Mouse (Mus musculus) ovary, postnatal 14 days (tissue): Measurements from ENCODE around the gene H2-DMb2.

Source experiments
- DNase-seq: peaks from one replicate; pipeline ENCODE4 v3.0.0; 2022; ENCODE audit warnings: low spot score

H2-DMb2 gene

GRCm38 (mm10) chr17:34143033-34143432 lies at the start of gene H2-DMb2:
TSS of gene H2-DMb2 (plus strand) at chr17:34143307.
- DNase-seq = no peak

DNA sequence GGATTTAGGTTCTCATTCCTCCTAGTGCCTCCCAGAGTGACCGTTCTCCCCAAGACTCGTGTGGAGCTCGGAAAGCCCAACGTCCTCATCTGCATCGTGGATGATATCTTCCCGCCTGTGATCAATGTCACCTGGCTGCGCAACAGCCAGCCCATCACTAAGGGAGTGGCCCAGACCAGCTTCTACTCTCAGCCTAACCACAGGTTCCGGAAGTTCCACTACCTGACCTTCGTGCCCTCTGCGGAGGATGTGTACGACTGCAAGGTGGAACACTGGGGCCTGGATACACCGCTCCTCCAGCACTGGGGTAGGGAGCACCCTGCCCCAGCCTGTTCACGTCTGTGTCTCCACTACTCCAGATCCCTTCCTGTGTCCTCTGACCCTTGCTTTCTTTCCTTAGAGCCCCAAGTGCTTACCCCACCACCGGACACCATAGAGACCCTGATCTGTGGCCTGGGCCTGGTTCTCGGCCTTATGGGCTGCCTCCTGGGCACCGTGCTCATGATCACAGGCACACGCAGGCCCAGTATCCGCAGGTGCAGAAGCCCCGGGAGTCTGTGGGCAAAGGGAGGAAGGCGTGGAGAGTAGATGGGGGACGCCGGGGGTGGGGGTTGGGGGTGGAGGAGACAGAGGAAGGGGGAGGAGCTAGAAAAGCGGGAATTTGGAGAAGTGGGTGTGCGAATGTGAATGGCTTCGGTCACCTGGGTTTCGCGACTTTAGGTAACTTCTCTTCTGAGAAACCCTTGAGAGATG lies 48.6 kb upstream of the H2-DMb2 start:
- no peak for DNase-seq

DNA sequence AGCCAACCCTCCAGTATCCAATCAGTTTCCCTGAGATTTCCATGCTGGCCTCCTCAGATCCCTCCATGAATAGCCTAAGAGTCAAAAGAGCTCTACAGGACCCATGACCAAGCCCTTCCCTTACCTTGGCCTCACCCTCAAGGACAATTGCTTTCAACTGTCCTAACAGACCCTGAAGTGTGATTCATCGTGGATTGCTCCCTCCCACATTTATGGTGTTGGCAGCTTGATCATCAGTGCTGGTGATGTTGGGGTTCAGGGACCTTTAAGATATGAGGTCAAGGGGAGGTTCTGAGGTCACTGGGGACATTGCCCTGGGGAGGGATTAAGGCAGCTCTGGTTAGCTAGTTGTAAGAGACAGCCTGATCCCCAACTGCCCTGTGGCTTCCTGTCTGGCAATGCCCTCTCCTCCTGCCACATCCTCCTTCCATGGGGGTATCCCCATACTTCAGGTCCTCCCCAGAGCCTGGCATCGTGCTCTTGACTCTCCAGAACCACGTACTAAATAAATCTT lies 46.6 kb upstream of the H2-DMb2 start:
- no peak for DNase-seq

- DNase-seq = no peak
These were observed 45.8 kb upstream of the H2-DMb2 start for GRCm38 (mm10) chr17:34097272-34097671.

- DNase-seq = no peak
These were observed 44.2 kb upstream of the H2-DMb2 start for GRCm38 (mm10) chr17:34098709-34099479.

- DNase-seq = no peak
These were observed 43.6 kb upstream of the H2-DMb2 start for GRCm38 (mm10) chr17:34099531-34099930.

DNA sequence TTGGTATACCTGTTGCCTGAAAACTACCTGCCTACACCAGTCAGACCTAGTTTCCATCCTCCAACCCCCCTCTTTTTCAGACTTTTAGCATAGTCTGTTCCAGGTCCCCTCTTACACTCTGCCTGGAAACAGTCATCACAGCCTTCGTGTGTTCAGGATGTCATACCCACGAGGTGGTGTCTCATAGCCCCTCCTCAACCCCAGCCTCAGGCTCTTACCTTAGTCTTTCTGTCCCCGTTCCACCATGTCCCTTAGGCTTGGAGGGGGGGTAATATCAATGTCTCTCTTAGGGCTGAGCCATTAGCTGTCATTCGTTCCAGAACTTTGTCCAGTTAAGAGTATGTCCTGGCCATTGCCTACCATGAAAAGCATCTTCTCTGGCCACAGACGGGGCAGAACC lies 41.9 kb upstream of the H2-DMb2 start:
- DNase-seq = no peak

DNA sequence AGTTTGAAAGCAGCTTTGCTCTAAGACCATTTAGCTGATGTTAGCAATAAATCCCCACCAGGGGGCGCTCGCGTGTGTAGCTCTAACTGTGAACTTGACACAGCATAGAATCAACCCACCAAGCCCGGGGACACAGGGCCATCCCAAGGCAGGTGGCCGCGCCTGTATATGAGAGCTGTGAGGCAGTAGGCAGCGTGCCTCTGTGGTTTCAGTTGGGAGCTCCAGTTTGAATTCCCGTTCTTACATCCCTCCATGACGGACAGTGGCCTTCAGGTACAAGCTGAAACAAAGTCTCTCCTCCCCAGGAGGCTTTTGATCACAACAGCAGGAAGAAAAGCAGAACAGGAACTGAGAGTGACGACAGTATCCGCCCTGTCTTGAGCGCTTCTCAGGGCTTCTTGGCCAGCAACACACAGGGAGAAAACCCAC lies 41.5 kb upstream of the H2-DMb2 start:
- peak; percentile 94 for DNase-seq

- DNase-seq = no peak
These were observed 40.3 kb upstream of the H2-DMb2 start for GRCm38 (mm10) chr17:34102831-34103230.

- DNase-seq = no peak
These were observed 38.3 kb upstream of the H2-DMb2 start for GRCm38 (mm10) chr17:34104804-34105203.

GRCm38 (mm10) chr17:34106555-34106954 lies 36.6 kb upstream of the H2-DMb2 start:
- no peak for DNase-seq

DNA sequence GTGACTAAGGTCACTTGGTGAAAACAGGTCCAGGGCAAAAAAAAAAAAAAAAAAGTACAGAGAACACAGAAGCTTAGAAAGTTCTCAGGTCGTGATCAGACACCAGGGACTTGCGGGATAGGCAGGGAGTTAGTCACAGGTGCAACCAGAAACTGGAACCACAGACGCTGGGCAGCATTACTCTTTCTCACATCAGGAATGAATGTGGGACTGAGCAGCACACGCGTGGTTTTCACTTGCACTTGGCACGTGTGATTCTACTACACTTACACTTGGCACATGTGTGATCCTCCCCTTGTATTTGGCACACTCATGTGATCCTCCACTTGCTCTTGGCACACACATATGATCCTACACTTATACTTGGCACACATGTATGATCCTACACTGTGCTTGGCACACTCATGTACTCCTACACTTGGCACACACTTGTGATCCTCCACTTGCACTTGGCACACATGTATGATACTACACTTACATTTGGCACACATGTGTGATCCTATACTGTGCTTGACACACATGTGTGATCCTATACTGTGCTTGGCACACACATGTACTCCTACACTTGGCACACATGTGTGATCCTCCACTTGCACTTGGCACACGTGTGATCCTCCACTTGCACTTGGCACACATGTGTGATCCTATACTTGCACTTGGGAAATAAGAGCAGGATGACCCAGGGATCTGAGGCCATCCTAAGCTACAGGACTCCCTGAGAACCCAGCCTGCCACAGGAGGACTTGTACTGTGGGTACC lies 35.8 kb upstream of the H2-DMb2 start:
- no peak for DNase-seq

DNA sequence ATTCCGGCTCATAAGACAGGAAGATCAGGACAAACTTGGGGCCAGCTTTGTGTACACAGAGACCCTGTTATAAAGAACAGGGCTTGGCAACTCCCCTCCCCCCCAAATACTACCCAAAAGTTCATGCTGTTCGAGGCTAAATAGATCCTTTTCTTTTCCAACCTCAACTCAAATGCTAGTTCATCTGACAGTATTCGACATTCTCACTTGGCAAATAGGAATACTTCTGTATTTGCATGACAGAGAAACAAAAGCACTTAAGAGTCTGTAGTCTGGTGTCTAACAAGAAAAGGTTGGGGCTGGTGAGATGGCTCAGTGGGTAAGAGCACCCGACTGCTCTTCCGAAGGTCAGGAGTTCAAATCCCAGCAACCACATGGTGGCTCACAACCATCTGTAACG lies 34.6 kb upstream of the H2-DMb2 start:
- no peak for DNase-seq

GRCm38 (mm10) chr17:34109038-34109805 lies 33.9 kb upstream of the H2-DMb2 start:
- no peak for DNase-seq

GRCm38 (mm10) chr17:34109806-34110195 lies 33.3 kb upstream of the H2-DMb2 start:
- no peak for DNase-seq

GRCm38 (mm10) chr17:34110309-34110708 lies 32.8 kb upstream of the H2-DMb2 start:
- DNase-seq = no peak

- no peak for DNase-seq
These were observed 29.0 kb upstream of the H2-DMb2 start for GRCm38 (mm10) chr17:34114114-34114513.

DNA sequence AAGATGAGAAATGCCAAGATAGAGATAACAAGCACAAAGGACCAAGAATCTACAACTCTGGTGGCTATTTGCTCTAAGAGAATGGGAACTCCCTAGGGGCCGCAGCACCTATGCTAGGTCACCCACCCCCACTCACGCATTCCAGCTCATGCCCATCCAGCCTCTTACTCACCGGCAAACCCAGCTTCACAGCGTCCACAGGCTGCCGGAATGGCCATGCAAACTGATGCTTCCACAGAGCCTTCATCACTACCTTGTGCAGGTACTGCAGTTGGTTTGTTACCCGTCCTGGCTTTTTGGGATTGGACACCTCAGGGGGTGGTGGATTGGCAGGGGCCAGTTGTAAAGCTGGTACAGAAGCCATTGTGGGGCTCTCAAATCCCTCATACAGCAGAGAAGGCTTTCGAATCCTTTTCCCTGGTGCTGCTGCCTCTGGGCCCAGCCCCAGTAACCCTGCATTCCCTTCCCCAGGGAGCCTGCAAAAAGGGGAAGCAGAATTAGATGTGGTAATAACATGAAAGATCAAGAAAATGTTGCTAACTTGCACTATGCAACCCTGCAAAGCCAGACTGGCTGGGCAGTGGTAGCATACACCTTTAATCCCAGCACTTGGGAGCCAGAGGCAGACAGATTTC lies 26.3 kb upstream of the H2-DMb2 start:
- DNase-seq = no peak

DNA sequence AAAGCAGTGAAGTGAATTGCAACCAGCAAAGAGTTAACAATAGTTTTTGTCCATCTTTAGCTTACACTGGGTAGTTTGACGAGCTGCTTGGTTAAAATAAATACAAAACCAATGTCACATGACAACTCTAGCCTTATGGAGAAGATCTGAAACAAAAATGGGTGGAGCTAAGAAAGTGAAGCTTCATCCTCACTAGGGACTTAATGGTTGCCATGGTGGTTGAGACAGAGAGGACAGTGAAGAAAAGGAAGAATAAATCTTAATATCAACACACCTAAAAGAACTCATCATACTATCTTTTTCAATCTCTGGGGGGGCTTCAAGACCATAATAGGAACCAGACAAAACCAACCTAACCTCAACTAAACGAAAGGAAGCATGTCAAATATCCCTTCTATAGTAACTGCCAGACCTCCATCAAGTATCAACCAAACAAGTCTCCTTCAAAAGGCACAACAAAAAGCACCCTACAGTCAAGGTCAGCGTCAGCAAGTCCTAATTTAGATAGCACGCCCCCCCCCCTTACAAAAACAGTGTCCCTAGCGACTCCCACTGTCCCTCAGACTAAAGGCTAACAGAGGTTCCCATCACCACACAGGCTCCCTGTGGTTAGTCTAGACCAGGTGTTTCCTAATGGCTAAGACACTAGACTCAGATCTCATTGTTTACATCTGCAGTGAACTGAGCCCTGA lies 25.5 kb upstream of the H2-DMb2 start:
- DNase-seq = no peak

DNA sequence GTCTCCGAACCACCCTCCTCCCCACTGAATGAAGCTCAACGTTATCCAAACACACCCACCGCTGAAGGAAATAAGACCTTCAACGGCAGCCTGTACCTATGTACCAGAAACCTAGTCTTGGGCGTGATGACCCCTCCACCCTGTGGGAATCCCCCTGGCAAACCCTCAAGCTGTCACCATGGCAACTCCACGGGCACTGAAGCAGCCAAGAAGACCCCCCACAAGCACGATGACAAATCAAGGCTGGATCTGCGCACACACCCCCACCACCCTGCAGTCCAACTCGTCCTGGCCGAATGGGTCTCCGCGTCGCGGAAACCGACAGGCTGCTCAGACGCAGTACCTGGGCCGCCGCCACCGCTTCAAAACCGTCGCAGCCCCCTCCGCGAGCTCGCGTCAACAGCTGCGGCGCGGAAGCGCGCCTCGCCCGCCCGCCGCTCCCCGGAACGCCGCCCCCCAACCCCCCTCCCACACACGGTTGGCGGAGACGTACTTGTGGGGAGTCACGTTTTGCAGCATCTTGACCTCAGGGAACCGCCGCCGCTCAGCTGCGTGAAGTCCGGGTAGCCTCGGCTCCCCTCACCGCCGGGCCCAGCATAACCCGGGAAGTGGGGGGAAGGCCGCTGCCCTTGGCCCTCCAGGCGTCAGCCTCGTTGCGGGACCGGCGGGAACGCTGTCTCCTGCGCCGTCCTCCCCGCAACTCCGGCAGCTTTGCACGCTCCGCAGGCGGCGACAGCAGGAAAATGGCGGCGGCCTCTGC lies 24.8 kb upstream of the H2-DMb2 start:
- DNase-seq = no peak
